Mouse (Mus musculus): ENCODE results near the gene Osgepl1. TPM values are rescaled to one million over a fixed set of nuclear protein-coding genes. Genes with fewer than 3 reads are reported as not detected.

Gene Osgepl1
- total and polyA plus RNA-seq, 3 experiments: 27.7 to 55.9 (median 51.5) TPM

GRCm38 (mm10) chr1:53358988-53359387, 45.6 kb downstream of the Osgepl1 start:
- Histone ChIP-seq H3K79me2 (replicated peaks; ENCODE audit: control insufficient read depth, insufficient read depth, low read length) (no peaks in the 10 kb centered on the region), H3K4me3 (no peak overlapping the region), H3K27ac (no peak overlapping the region), H3K36me3 (ENCODE audit: control insufficient read depth, insufficient read depth, low read length) (no peaks in the 10 kb centered on the region), H3K4me1 (ENCODE audit: control insufficient read depth, insufficient read depth, low read length) (no peaks in the 10 kb centered on the region), H3K9ac (ENCODE audit: low read depth, low read length) (no peak overlapping the region), H3K27me3 (ENCODE audit: control insufficient read depth, insufficient read depth, low read length) (no peaks in the 10 kb centered on the region)
- intact Hi-C loops (cut with DNase I): loop anchor here (10.0 kb wide), 1 partner anchor 714 kb away; no protein-coding TSS in a partner anchor
- TF ChIP-seq CTCF (IDR thresholded peaks at IDR 0.05) (no peak), EP300 (IDR thresholded peaks at IDR 0.05; ENCODE audit: insufficient read depth, low read depth, low read length) (no peak), POLR2A (IDR thresholded peaks at IDR 0.05; ENCODE audit: insufficient read depth, low read depth, low read length) (no peak)
- no peak for DNase-seq

Other genes starting within 250 kb of the Osgepl1 start
- not detected for gene 1700019A02Rik, start 126.0 kb upstream of the Osgepl1 start, total RNA-seq (2021)
- not detected in 2 replicates for gene 1700019A02Rik, start 126.0 kb upstream of the Osgepl1 start, polyA plus RNA-seq (2012; rRNA removed)
- 10 to 100 TPM; 10.9 to 13.8 TPM for gene Pms1, start 16.6 kb upstream of the Osgepl1 start, total RNA-seq (2021)
- 1.2 and 2.0 TPM in 2 replicates for gene Pms1, start 16.6 kb upstream of the Osgepl1 start, polyA plus RNA-seq (2012; rRNA removed)
- gene Ormdl1, start 16.5 kb upstream of the Osgepl1 start, total RNA-seq (2021): 10 to 100 TPM; 13.2 to 14.3 TPM
- 6.3 and 14.3 TPM in 2 replicates for gene Ormdl1, start 16.5 kb upstream of the Osgepl1 start, polyA plus RNA-seq (2012; rRNA removed)
- gene Gm28778, start 16.5 kb upstream of the Osgepl1 start, total RNA-seq (2021): not detected
- gene Gm28778, start 16.5 kb upstream of the Osgepl1 start, polyA plus RNA-seq (2012; rRNA removed): 7.9 and 10.1 TPM in 2 replicates
- 1 to 10 TPM in 1 of 2 experiments, not detected in 1; 1.4 TPM for gene Asdurf, start 39.0 kb downstream of the Osgepl1 start, total RNA-seq (2021)
- not detected in 2 replicates for gene Asdurf, start 39.0 kb downstream of the Osgepl1 start, polyA plus RNA-seq (2012; rRNA removed)
- under 1 TPM in 1 of 2 experiments, not detected in 1; 0.14 TPM for gene Gm28551, start 39.0 kb downstream of the Osgepl1 start, total RNA-seq (2021)
- 0.06 TPM in 1 of 2 replicates, not detected in the other for gene Gm28551, start 39.0 kb downstream of the Osgepl1 start, polyA plus RNA-seq (2012; rRNA removed)
- 10 to 100 TPM; 56.4 to 64.7 TPM for gene Asnsd1, start 39.1 kb downstream of the Osgepl1 start, total RNA-seq (2021)
- gene Asnsd1, start 39.1 kb downstream of the Osgepl1 start, polyA plus RNA-seq (2012; rRNA removed): 14.3 and 32.1 TPM in 2 replicates